24 mouse cellular contexts compared by ENCODE assay signal in genomic region chr2:57165416-57165815, GRCm38 (mm10).
"Had no signal": no experiment of that assay in that cellular context is flagged by ENCODE, and none has a peak within 500 bp of the region (broad histone marks: within the 10 kb centered on the region; RNA-seq: fewer than 3 reads in every experiment).

No protein-coding gene starts in this region.

- DNase-seq: gastrocnemius, postnatal 14 days; gastrocnemius, postnatal 36 days; heart, adult 11 months; heart, adult 2 months; heart, postnatal 10 days; heart, postnatal 4 days; kidney, adult 18-20 months; kidney, adult 8-10 months; kidney, postnatal 10 days; kidney, postnatal 25 days; layer of hippocampus, adult 9-11 months; layer of hippocampus, postnatal 36 days; liver; liver, embryonic 13.5 days had no signal

- H3K27me3 ChIP-seq: heart, embryonic 12.5 days; hindbrain, embryonic 12.5 days; intestine, embryonic 15.5 days; limb, embryonic 12.5 days; liver, embryonic 13.5 days had no signal

- H3K36me3 ChIP-seq: heart, embryonic 10.5 days; heart, embryonic 12.5 days; hindbrain, embryonic 10.5 days; hindbrain, embryonic 12.5 days; intestine, embryonic 15.5 days; limb, embryonic 10.5 days; limb, embryonic 12.5 days; liver, embryonic 13.5 days had no signal

- H3K4me1 ChIP-seq: heart, embryonic 10.5 days; heart, embryonic 12.5 days; hindbrain, embryonic 10.5 days; hindbrain, embryonic 12.5 days; intestine, embryonic 15.5 days; limb, embryonic 10.5 days; limb, embryonic 12.5 days; liver, embryonic 13.5 days had no signal

- H3K9me3 ChIP-seq: heart, embryonic 10.5 days; heart, embryonic 12.5 days; hindbrain, embryonic 10.5 days; hindbrain, embryonic 12.5 days; intestine, embryonic 15.5 days; limb, embryonic 10.5 days; limb, embryonic 12.5 days; liver, embryonic 13.5 days had no signal

- ATAC-seq: hindbrain, embryonic 16.5 days; inflammation-experienced regulatory T-cells, adult 6 months; intestine, embryonic 15.5 days; intestine, postnatal 0 days had no signal

- H3K4me3 ChIP-seq: heart, adult 2 months; heart, embryonic 10.5 days; heart, embryonic 12.5 days; hindbrain, embryonic 10.5 days; hindbrain, embryonic 12.5 days; intestine, embryonic 15.5 days; limb, embryonic 10.5 days; limb, embryonic 12.5 days; liver, embryonic 13.5 days had no signal
